Mouse (Mus musculus) stomach, embryonic 16.5 days (tissue): Measurements from ENCODE around the gene Ehd4. TPM values are rescaled to one million over a fixed set of nuclear protein-coding genes. Genes with fewer than 3 reads are reported as not detected.

Experiments
- ATAC-seq: fragments of 200-750 bp; cut with Nextera tagmentation; 2 replicates; pipeline ENCODE4 v1.8.0; 2017; ENCODE audit warnings: moderate number of reproducible peaks, moderate TSS enrichment; ENCODE audit not compliant: insufficient read depth, low FRiP score
- H3K27ac ChIP-seq: fragments of 300-500 bp; sonication (generic); 2 replicates; pipeline ENCODE4 v1.5.1; 2014; ENCODE audit warnings: low read length
- H3K27me3 ChIP-seq: fragments of 300-500 bp; sonication (generic); 2 replicates; pipeline ENCODE4 v1.6.1; 2014; ENCODE audit warnings: low read length, control low read depth, mixed read lengths; ENCODE audit not compliant: control insufficient read depth, insufficient read depth
- H3K36me3 ChIP-seq: fragments of 300-500 bp; sonication (generic); 2 replicates; pipeline ENCODE4 v1.6.1; 2014; ENCODE audit warnings: low read length; ENCODE audit not compliant: control insufficient read depth, insufficient read depth
- H3K4me1 ChIP-seq: fragments of 300-500 bp; sonication (generic); 2 replicates; pipeline ENCODE4 v1.6.1; 2014; ENCODE audit warnings: low read length, control low read depth, mixed read lengths; ENCODE audit not compliant: control insufficient read depth, insufficient read depth
- H3K4me2 ChIP-seq: fragments of 300-500 bp; sonication (generic); 2 replicates; pipeline ENCODE4 v1.6.1; 2014; ENCODE audit warnings: low read depth, low read length, mixed read lengths
- H3K4me3 ChIP-seq: fragments of 300-500 bp; sonication (generic); replicated peaks from 2 replicates; pipeline ENCODE4 v1.5.1; 2014; ENCODE audit warnings: mild to moderate bottlenecking, low read length
- H3K9ac ChIP-seq: fragments of 300-500 bp; sonication (generic); 2 replicates; pipeline ENCODE4 v1.6.1; 2014; ENCODE audit warnings: low read length
- H3K9me3 ChIP-seq: fragments of 300-500 bp; sonication (generic); replicated peaks from 2 replicates; pipeline ENCODE4 v1.6.1; 2016; ENCODE audit warnings: low read length, control low read depth; ENCODE audit not compliant: control insufficient read depth
- WGBS: fragments of 180-500 bp; shearing (Covaris S2); extraction: QIAGEN DNeasy Blood & Tissue Kit; methylation state at CpG from one replicate; pipeline ENCODE4 v1.1.7; 2014; 5-methylcytosine and 5-hydroxymethylcytosine counted together
- polyA plus RNA-seq: library from polyadenylated mRNA; unstranded; fragments of >200 nt; fragmentation: Nextera tagmentation; extraction: Ambion mirVana; gene quantifications from 2 replicates; pipeline ENCODE4 v1.2.1, GENCODE M21; 2015

The Ehd4 gene
- polyA plus RNA-seq, 1 experiment from 2014 or later, result 46.5 TPM

GRCm38 (mm10) chr2:120125461-120125860, 28.9 kb downstream of the Ehd4 start:
- Histone ChIP-seq H3K4me1 (peaks cover 37% of the 10 kb centered on the region), H3K9ac (no peak overlapping the region), H3K27ac (no peak overlapping the region), H3K9me3 (no peaks in the 10 kb centered on the region), H3K36me3 (no peaks in the 10 kb centered on the region), H3K4me2 (no peak overlapping the region), H3K4me3 (no peak overlapping the region), H3K27me3 (no peaks in the 10 kb centered on the region)
- no peak for ATAC-seq
- WGBS, result 97% methylated on average over 1 of the region's 1 CpGs

- ATAC-seq, result no peak
- H3K9me3 ChIP-seq, result no peaks in the 10 kb centered on the region
- H3K4me2 ChIP-seq, result no peak overlapping the region
- H3K4me3 ChIP-seq, result no peak overlapping the region
- no peak overlapping the region for H3K27ac ChIP-seq
- 69% methylated on average over 2 of the region's 2 CpGs for WGBS
- H3K36me3 ChIP-seq, result no peaks in the 10 kb centered on the region
- H3K27me3 ChIP-seq, result no peaks in the 10 kb centered on the region
- peaks cover 33% of the 10 kb centered on the region for H3K4me1 ChIP-seq
- no peak overlapping the region for H3K9ac ChIP-seq
These were observed 29.5 kb downstream of the Ehd4 start for GRCm38 (mm10) chr2:120124946-120125345.

GRCm38 (mm10) chr2:120124096-120124495, 30.3 kb downstream of the Ehd4 start:
- no peaks in the 10 kb centered on the region for H3K36me3 ChIP-seq
- WGBS, result 57% methylated on average over 1 of the region's 1 CpGs
- no peak overlapping the region for H3K4me2 ChIP-seq
- ATAC-seq, result no peak
- H3K9ac ChIP-seq, result no peak overlapping the region
- no peaks in the 10 kb centered on the region for H3K27me3 ChIP-seq
- H3K4me3 ChIP-seq, result no peak overlapping the region
- no peaks in the 10 kb centered on the region for H3K9me3 ChIP-seq
- H3K4me1 ChIP-seq, result peaks cover 25% of the 10 kb centered on the region
- H3K27ac ChIP-seq, result no peak overlapping the region

- ATAC-seq, result no peak
- Histone ChIP-seq H3K27ac (no peak overlapping the region), H3K4me1 (peaks cover 13% of the 10 kb centered on the region), H3K36me3 (no peaks in the 10 kb centered on the region), H3K9ac (no peak overlapping the region), H3K9me3 (no peaks in the 10 kb centered on the region), H3K4me2 (no peak overlapping the region), H3K4me3 (no peak overlapping the region), H3K27me3 (no peaks in the 10 kb centered on the region)
- 69% methylated on average over 6 of the region's 6 CpGs for WGBS
These were observed 31.4 kb downstream of the Ehd4 start for GRCm38 (mm10) chr2:120122983-120123382.

GRCm38 (mm10) chr2:120117346-120117745, 37.1 kb downstream of the Ehd4 start:
- 76% methylated on average over 6 of the region's 6 CpGs for WGBS
- no peak overlapping the region for H3K27ac ChIP-seq
- no peak for ATAC-seq
- no peaks in the 10 kb centered on the region for H3K9me3 ChIP-seq
- H3K36me3 ChIP-seq, result no peaks in the 10 kb centered on the region
- H3K9ac ChIP-seq, result no peak overlapping the region
- no peak overlapping the region for H3K4me3 ChIP-seq
- H3K4me2 ChIP-seq, result no peak overlapping the region
- no peaks in the 10 kb centered on the region for H3K27me3 ChIP-seq
- H3K4me1 ChIP-seq, result peaks cover 13% of the 10 kb centered on the region; the same call in 1 of the 2 replicates

- Histone ChIP-seq H3K36me3 (no peaks in the 10 kb centered on the region), H3K4me3 (no peak overlapping the region), H3K27me3 (no peaks in the 10 kb centered on the region), H3K4me1 (peaks cover 19% of the 10 kb centered on the region), H3K4me2 (no peak overlapping the region), H3K9ac (no peak overlapping the region), H3K27ac (no peak overlapping the region), H3K9me3 (no peaks in the 10 kb centered on the region)
- ATAC-seq, result no peak
- WGBS, result 73% methylated on average over 1 of the region's 1 CpGs
These were observed 38.0 kb downstream of the Ehd4 start for GRCm38 (mm10) chr2:120116362-120116761.

- Histone ChIP-seq H3K4me1 (peaks cover 19% of the 10 kb centered on the region), H3K4me3 (no peak overlapping the region), H3K4me2 (no peak overlapping the region), H3K36me3 (no peaks in the 10 kb centered on the region), H3K27me3 (no peaks in the 10 kb centered on the region), H3K27ac (no peak overlapping the region), H3K9me3 (no peaks in the 10 kb centered on the region), H3K9ac (no peak overlapping the region)
- ATAC-seq, result no peak
- WGBS, result 82% methylated on average over 4 of the region's 4 CpGs
These were observed 39.4 kb downstream of the Ehd4 start for GRCm38 (mm10) chr2:120114977-120115376.

- peaks cover 19% of the 10 kb centered on the region for H3K4me1 ChIP-seq
- WGBS, result 76% methylated on average over 3 of the region's 3 CpGs
- no peak for ATAC-seq
- H3K36me3 ChIP-seq, result no peaks in the 10 kb centered on the region
- no peaks in the 10 kb centered on the region for H3K27me3 ChIP-seq
- H3K9ac ChIP-seq, result no peak overlapping the region
- peak overlapping the region; percentile 16; the same call in 1 of the 2 replicates for H3K27ac ChIP-seq
- H3K4me3 ChIP-seq, result no peak overlapping the region
- H3K4me2 ChIP-seq, result no peak overlapping the region
- H3K9me3 ChIP-seq, result no peaks in the 10 kb centered on the region
These were observed 40.4 kb downstream of the Ehd4 start for GRCm38 (mm10) chr2:120113963-120114362.

GRCm38 (mm10) chr2:120113476-120113875, 40.9 kb downstream of the Ehd4 start:
- 0 out of 2 replicates have a peak overlapping the region, but pooled peaks have one; percentile 12 for H3K27ac ChIP-seq
- H3K4me3 ChIP-seq, result no peak overlapping the region
- H3K27me3 ChIP-seq, result no peaks in the 10 kb centered on the region
- no peaks in the 10 kb centered on the region for H3K36me3 ChIP-seq
- WGBS, result 59% methylated on average over 6 of the region's 6 CpGs
- no peak overlapping the region for H3K4me2 ChIP-seq
- no peak overlapping the region for H3K9ac ChIP-seq
- H3K9me3 ChIP-seq, result no peaks in the 10 kb centered on the region
- ATAC-seq, result peak; percentile 60; the same call in 1 of the 2 replicates
- H3K4me1 ChIP-seq, result peaks cover 19% of the 10 kb centered on the region

- WGBS, result 29% methylated on average over 4 of the region's 4 CpGs
- no peak overlapping the region for H3K9ac ChIP-seq
- no peak overlapping the region for H3K27ac ChIP-seq
These were observed 42.8 kb downstream of the Ehd4 start for GRCm38 (mm10) chr2:120111596-120111995.

More at GRCm38 (mm10) chr2:120111596-120111995, 42.8 kb downstream of the Ehd4 start:
- no peaks in the 10 kb centered on the region for H3K9me3 ChIP-seq
- H3K4me2 ChIP-seq, result no peak overlapping the region
- no peak overlapping the region for H3K4me3 ChIP-seq
- H3K27me3 ChIP-seq, result no peaks in the 10 kb centered on the region
- H3K36me3 ChIP-seq, result no peaks in the 10 kb centered on the region
- no peak for ATAC-seq
- peaks cover 19% of the 10 kb centered on the region for H3K4me1 ChIP-seq
